Mouse (Mus musculus): ENCODE measurements around the gene Prickle3.

Gene Prickle3

DNA sequence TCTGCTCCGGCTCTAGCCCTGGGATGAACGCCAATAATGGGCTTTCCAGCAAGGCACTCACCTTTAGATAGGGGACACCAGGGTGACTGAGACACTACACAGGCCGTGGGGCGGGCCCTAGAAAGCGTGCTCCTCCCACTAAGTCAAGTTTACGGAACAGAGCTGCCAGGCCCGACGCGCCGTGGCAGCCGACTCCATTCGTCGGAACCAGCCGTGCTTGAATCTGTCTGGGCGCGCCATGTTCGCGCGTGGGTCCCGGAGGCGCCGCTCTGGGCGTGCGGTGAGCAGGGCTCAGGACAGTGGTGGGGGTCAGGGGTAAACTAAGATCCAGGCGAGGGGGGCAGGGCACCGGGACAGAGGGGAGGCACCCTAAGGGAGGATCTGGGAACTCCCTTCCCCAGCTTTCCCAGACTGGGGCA is at the start of gene Prickle3:
Prickle3 (plus strand) TSS at position 40 of the 419 bp plus-strand sequence.
- DNase-seq, result peak; percentile 41

DNA sequence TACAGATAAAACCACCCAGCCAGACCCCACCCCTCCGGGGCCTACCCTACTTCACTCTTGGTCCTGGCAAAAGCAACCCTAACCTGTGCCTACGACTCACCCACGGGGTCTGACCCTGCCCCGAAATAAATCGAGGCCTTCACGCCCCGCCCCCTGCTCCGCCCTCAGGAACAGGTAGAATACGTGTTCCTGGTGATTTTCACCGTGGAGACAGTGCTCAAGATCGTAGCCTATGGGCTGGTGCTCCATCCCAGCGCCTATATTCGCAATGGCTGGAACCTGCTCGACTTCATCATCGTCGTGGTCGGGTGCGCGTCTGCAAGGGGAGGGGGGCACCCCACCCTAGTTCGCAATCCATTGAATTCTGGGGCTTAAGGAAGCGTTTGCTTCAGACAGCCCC is 47.0 kb upstream of the Prickle3 start:
- DNase-seq, result no peak

DNA sequence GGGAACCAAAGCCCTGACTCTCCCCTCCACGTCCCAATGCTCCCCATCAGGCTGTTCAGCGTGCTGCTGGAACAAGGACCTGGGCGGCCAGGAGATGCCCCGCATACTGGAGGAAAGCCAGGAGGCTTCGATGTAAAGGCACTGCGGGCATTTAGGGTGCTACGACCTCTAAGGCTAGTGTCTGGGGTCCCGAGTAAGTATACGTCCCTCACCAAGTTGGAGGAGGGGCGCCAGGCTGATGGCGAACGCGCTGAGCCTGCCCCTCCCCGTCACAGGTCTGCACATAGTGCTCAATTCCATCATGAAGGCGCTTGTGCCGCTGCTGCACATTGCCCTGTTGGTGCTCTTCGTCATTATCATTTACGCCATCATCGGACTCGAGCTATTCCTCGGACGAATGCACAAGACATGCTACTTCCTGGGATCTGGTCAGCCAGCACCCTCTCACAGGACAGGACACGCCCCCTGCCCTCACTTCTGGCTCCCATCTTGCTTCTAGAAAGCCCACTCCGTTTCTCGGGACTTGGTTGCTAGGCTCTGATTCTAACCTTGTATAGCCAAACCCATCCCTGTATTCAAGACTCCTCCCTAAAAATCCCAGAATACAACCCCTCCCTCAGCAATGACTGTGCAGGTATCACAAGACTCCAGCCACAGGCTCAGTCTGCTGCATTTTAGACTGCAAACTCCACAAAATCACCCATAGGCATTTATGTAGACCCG is 46.4 kb upstream of the Prickle3 start:
- no peak for DNase-seq

DNA sequence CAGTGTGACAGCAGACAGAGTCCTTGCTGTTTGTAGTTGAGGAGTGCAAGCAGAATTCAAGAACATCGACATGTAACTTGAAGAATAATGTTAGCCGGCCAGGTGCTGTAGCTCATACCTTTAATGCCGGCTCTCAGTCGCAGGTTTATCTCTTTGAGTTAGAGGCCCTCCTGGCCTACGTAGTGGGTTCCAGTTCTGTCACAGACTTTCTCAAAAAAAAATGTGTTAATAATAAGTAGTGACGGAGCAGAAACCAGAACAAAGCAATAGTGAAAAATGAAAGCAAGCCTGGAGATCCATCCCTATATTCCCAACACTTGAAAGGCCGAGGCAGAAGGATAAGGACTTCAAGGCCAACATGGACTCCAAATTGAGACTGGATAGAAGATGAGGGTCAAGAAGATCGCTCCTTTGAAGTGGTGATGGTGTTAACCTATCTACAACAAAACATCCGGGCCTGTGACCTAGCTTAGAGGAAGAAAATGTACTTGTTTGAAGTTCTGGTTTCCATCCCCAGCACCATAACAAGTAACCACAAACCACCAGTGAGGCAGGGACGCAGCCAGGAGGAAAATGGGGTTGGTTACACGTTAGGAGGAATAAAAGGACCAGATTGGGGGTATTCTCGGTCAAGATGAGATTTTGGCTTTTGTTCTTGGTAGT is 39.0 kb upstream of the Prickle3 start:
- DNase-seq, result peak; percentile 1

DNA sequence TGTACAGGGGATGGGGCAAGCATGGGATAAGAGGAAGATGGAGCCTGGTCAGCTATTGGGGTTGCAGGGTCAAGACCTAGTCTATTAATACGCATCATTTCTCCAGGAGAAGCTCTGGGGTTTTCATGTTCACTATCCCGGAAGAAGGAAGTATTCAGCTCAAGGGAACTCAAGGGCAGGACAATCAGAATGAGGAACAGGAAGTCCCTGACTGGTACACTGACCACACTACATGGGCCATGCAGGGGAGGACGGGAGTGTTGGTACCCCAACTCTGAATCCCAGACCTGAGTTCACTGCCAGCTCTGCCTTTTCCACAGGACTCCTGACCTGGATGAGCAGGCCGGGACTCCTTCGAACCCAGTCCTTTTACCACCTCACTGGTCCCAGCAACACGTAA is 24.5 kb upstream of the Prickle3 start:
- no peak for DNase-seq

DNA sequence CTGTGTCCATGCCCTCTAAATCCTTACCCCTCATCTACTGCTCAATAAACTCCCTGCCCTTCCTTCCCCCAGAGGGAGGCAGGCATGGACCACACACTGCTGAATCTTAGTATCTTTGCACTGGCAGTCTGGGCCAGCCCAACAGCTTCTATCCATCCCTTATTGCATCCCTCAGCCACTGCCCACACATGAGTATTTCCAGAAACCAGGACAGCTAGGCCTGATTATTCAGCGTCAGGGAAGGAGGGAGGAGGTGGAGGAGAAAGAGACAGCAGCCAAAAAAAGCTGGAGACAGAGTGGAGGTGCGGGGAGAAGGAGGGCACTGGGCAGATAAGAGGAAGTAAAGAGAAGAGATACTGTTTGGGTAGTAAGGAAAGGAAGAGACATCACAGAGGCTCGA is 22.0 kb upstream of the Prickle3 start:
- DNase-seq, result no peak

DNA sequence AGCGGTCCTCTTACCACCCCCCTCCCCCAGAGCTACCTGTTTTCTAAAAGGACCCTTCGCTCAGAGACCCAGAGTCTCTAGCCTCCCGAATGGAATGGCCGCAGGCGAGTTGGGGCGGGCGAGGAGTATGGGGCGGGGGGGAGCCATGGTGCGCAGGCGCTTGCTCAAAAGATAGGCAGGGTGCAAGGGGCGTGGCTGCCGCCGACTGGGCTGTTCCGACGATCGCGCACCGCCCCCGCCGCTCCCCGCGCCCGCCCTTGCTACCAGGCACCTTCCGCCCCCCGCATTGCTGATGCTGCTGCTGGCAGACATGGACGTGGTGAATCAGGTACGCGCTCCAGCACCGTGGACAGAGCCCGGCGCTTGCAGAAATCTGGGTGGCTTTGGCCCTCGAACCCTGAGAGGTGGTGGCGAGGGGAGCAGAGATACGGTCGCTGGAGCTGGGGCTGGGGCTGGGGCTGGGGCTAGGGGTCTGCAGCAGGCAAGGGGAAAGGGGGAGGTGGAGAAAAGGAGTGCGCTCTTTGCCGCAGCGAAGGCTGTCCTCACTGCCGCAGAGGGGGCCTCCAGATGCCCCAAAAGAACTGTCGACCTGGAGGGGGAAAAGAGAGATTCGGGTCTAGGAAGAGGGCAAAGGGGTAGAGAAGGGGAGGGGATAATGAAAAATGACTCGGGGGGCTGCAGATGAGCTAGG is 18.5 kb upstream of the Prickle3 start, which contains the start of gene Syp:
Syp (plus strand) TSS at position 71 of the 691 bp plus-strand sequence.
- peak; percentile 90 for DNase-seq

DNA sequence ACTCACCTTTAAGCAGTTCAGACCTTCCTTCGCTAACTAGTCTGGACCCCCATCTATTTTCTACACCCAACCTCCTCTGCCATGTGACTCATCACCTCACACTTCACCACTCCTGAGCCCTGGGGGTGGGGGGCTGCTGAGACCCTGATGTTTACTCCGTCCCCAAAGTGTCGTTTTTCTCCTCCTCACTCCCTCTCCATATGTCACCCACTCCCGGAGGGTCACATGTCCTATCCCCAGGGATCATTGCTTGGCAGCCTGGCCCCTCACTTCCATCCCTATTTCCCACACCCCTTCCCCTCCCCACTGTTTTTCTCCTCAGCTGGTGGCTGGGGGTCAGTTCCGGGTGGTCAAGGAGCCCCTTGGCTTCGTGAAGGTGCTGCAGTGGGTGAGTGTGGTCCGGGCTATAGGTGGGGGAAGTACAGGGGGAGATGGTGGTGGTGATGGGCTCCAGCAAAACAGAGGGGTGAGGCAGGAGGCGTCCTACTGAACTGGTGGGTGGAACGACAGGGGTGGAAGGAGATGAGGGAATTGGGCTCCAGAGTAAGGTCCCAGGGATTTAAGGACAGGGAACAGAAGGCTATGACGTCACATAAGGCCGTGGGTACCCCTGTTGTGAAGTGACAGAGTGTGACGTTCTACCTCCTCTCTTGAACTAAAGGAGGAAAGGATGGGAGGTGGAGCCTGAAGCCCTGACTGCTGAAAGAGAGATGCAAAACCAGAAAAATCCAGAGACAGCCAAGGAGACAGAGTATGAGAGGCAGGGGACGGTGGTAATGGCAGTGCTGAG is 17.3 kb upstream of the Prickle3 start:
- DNase-seq, result no peak

DNA sequence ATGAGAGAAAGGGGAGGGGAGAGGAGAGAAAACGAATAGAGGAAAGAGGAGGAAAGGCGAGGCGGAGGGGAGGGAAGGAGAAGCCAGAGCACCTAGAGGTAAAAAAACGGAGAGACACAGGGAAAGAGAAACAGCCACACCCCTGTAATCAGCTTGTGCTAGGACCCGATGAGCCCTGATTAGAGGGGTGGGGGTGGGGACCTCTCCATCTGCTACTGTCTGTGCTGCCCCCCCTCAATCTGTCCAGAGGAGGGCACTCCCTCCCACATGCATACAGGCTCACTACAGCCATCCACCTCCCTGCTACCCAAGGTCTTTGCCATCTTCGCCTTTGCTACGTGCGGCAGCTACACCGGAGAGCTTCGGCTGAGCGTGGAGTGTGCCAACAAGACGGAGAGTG is 16.3 kb upstream of the Prickle3 start:
- no peak for DNase-seq

DNA sequence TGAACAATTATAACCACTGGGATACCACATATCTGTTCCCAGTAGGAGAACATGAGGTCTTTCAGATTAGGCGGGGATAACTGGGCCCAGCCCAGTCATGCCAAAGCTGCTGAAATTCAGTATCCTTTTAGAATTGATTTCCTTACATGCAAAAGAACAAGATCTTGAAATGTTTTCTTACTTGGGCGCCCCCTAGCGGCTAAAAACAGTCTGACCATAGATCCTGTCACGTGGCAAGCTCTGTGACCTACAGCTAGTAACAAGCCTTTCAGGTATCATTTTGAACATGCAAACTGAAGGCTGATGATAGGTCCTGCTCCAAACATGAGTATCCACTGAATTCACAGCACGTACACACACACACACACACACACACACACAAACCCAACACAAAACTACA is 11.7 kb upstream of the Prickle3 start:
- DNase-seq, result peak; percentile 81

DNA sequence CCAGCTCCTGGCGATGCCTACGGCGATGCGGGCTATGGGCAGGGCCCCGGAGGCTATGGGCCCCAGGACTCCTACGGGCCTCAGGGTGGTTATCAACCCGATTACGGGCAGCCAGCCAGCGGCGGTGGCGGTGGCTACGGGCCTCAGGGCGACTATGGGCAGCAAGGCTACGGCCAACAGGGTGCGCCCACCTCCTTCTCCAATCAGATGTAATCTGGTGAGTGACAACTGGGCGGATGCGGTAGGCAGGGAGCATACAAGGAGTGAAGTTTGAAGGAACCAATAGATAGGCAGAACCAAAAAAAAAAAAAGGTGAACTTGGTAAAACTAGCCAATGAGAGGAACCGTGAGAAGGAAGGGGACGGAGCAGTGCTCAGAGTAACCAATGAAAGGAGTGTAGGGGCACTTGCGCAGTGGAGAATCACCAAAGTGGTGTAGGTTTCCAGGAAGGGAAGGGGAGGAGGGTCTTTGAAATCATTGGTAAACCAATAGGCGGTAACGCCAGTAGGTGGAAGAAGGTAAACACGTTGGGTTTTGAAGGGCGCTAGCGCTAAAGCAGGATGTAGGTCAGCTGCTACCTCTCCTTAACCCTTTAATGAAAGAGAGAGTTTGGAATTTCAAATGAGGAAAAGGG is 8.3 kb upstream of the Prickle3 start:
- DNase-seq, result peak; percentile 79

DNA sequence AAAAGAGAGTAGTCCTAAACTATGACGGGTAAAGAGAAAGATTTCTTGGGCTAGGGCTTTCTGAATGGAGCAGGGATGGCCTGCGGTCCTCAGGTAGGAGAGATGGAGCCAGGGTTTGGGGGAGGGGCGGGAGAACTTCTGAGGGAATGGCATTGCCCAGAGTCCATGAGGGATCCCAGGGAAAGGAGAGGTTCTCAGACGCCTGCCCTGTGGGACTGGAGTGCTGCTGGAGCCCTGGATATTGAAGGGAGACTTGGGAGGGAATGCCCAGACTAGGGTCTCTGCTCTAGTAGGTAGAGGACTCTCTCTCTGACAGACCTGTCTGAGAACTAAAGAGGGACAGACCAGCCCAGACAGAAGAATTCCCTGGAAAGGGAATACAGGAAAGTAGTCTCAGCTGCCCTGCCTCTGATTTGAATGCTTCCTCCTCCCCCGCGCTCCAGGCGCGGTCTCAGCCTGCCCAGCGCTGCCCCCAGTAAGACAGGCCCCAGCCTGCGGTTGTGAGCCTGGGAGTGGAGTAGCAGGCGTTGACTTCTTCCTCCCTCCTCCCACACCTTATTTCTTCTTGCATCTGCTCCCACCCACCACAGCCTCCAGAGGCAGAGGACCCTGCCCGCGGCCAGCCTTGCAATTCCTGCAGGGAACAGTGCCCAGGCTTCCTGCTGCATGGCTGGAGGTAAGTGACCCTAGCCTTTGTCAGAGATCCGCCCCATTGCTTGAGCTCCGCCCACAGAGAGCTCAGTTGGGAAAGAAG is 1.1 kb downstream of the Prickle3 start:
- no peak for DNase-seq

DNA sequence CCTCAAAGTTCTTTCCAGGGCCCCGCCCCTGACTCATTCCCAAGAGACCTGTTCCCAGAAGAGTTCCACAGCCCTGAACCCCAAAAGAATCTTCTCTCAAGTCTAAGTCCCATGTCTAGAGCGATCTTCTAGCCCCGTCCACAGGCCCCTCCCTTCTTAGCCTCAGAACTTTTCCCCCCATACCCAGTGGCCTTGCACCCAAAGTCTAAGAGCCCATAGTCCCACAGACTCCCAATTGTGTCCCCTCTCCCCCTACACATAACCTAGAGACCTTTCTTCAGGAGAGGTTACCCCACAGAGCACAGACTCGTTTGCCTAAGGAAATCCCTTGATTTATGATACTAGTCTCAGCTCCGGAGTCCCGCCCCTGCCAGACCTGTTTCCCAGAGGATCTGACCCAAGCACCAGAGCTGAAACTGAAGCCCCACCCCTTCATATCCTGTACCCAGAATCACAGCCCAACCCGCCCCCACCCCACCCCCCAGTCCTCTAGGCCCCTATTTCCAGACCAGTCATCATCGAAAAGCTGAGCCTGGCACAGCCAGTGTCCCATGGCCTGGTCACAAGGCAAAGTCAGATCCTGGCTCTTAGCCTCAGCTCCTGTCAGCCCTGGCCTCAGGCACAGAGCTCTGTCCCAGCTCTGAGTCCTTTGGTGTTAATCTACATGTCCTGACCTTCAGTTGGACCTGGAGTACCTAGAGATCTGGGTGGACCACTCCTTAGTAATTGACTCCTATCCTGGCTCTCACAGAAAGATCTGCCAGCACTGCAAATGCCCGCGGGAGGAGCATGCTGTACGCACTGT is 1.9 kb downstream of the Prickle3 start:
- DNase-seq, result no peak

DNA sequence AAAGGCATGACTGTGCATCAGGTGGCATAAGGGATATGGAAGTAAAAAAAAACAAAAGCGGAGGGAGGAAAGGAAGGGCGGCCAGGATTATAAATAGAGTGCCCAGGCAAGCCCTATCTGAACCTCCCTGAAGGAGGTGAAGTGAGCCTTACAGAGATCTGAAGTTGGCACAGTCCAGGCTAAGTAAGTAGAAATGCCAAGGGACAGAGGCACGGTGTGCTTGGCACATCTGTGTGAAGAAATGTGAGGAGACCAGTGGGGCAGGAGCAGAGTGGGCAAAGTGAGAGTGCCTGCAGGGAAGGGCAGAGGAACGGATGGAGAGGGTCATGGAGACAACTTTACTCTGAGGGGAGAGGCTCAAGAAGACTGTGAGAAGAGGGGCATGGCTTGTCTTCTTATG is 4.0 kb downstream of the Prickle3 start:
- DNase-seq, result no peak

DNA sequence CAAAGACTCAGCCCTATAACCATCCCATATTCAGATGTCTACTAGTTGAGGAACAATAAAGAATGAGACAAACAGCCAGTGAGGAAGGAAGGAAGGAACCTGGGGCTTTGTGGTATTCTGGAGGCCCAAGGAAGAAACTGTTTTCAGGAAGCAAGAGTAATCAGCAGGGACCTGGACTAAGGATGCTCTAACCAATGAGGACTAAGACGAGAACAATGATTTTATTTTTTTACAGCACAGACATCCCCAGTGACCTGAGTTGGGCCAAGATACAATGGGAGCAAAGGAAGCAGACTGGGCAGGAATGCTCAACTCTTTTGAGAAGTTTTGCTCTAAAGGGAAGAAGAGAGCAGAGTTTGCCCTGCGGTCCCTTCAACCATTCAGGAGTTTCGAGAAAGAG is 5.9 kb downstream of the Prickle3 start:
- no peak for DNase-seq

DNA sequence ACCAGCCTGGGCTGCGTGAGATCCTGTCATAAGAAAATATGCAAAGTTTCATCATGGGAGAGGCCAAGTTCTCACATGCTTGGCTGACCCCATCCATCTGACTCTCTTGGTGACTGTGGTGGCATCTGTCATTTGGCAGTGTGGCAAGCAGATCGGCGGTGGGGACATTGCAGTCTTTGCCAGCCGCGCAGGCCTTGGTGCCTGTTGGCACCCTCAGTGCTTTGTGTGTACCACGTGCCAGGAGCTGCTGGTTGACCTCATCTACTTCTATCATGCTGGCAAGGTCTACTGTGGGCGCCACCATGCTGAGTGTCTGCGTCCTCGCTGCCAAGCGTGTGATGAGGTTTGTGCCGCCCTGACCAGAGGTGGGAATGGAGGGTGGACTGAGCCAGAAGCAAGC is 7.7 kb downstream of the Prickle3 start:
- DNase-seq, result no peak

DNA sequence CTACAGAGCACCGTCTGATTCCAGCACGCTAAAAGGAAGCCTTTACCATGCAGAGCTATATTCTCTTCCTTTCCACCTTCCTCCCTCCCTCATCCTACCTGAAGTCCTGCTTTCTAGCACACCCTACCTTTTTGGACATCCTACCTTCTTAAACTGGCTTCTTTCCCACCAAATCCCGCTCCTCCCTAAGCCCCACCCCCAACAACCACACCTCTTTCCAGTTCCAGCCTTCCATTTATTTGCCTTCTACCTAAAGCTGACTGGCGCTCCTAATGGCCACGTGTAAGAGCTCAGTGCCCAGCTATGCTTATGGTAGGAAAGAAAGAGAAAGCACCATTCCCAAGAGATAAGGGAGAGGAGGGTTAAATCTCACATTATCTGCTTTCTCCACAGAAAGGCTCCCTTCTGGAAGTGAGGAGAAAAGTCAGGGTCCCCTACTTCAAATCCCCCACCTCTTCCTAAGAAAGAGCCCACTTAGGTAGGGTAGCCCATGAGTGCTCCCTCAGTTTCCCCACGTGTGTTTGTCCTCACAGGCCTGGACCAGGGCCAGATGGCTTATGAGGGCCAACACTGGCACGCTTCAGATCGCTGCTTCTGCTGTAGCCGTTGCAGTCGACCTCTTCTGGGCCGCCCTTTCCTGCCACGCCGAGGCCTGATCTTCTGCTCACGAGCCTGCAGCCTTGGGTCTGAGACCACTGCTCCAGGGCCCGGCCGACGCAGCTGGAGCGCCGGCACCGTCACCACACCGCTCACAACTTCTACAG is 8.9 kb downstream of the Prickle3 start:
- DNase-seq, result no peak

DNA sequence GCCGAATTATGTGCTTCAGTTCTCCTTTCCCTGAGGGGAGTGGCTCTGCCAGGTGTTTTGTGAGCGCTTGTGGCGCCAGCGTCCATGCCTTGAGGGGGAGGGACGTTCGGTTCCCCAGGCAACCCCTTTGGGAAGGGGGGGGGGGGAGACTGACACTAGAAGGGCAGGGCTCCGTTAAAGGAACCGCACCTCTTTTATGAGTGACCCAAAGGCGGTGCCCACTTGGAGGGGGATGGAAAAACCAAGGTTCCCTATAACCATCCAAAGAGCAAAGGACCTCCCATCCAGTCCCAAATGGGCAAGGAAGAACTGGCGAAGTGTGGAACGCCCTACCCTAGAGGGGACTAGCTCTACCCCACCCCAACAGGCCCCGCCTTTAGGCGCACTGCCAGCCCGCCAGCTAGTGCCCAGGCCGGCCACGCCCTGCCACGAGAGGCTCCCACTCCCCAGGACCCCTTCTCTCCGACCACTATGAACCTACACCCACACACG is 13.4 kb downstream of the Prickle3 start:
- DNase-seq, result peak; percentile 56

DNA sequence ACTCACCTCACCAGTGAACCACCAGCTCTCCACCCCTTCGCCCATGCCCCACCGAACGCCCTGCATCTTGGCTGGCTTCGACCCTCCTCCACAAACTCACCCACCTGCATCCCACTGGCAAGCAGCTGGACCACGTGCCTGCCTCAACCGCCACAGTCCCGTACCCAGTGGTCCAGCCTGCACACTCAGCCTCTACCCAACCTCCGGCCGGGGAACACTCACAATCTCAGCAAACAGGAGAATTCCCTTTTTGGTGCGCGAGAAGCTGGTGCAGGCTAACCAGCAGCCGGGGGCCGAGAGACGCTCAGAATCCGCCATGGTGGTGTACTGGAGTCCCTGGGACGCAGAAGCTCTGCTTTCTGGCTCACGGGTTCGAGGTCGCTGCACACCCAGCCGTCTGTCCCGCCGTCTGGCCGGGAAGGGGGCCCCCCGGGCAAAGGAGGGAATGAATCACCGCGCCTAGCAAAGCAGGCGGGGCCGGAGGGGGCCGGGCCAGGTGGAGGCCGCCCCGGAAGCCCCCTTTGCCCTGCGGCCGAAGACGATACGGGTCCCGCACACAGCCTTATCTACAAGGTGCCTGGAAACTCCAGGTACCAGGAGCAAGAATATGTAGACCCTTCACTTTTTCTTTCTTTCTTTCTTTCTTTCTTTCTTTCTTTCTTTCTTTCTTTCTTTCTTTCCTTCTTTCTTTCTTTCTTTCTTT is 14.0 kb downstream of the Prickle3 start, which contains the start of gene Plp2:
Plp2 (minus strand) TSS at position 470 of the 703 bp plus-strand sequence.
- DNase-seq, result peak; percentile 54

Measured in thymus, postnatal 25 days (tissue).